Mouse (Mus musculus) heart, postnatal 36 days (tissue): Measurements from ENCODE around the gene Xk. TPM values are rescaled to one million over a fixed set of nuclear protein-coding genes. Genes with fewer than 3 reads are reported as not detected.
"Not testable (repeated sequence)": the region's sequence is repeated elsewhere in the genome, so short reads cannot be mapped to it uniquely, and the experiment has no call there.

Source experiments
- DNase-seq, 2 experiments: peaks; one replicate each; pipeline ENCODE4 v3.0.0; 2021 to 2022
- intact Hi-C: fragments of 180-260 bp; cut with DNase I; formaldehyde crosslinking; loops from one replicate; pipeline ENCODE4 v1.15.1; 2025
- total RNA-seq, 2 experiments: library from RNA; stranded (reverse); gene quantifications; 2 replicates each; pipeline ENCODE4 v1.2.3; 2021

The Xk gene
- total RNA-seq, result 10 to 100 TPM in 1 of 2 experiments, 1 to 10 TPM in 1; 4.8 to 11.0 TPM

DNA sequence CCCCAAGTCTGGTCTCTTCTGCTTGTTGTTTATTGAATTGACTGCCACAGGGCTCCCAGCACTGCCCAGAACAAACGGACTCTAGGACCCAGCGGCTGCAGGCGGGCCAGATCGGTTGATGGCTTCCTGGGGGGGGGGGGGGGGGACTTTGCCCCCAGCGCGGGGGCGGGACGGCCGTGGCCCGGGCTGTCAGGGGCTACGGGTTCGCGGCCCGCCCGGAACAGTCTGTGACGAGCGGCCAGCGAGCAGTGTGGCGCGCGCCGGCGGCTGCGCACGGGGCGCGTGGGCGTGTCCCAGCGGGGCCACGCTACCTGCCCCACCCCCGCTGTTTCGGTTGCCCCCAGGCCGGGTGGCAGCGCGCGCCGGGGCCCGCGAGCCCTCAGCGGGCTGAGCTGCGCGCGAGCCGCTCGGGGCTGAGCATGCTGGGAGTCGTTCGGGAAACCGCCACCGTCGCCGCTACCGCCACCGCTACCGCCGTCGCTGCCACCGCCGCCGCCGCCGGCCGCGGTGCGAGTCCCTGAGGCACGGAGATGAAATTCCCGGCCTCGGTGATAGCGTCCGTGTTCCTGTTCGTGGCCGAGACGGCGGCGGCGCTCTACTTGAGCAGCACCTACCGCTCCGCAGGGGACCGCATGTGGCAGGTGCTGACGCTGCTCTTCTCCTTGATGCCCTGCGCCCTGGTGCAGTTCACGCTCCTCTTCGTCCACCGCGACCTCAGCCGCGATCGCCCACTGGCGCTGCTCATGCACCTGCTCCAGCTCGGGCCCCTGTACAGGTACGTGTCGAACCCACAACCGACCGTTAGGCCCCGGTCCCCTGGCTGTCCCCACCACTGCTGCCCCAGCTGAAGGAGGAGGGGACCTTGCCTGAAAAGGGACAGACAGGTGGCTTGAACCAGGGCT is at the start of gene Xk:
Gene Xk (plus strand): TSS at position 297 of the 902 bp plus-strand sequence.
- DNase-seq, result peak; percentile 41 to 47
- intact Hi-C loops, result no loop called here

GRCm38 (mm10) chrX:9227105-9227504 is 45.5 kb upstream of the Xk start:
- intact Hi-C loops, result no loop called here
- DNase-seq, result no peak

- intact Hi-C loops, result no loop called here
- DNase-seq, result no peak
These were observed 31.6 kb upstream of the Xk start for GRCm38 (mm10) chrX:9240737-9241591.

- no peak for DNase-seq
- intact Hi-C loops, result no loop called here
These were observed 29.1 kb upstream of the Xk start for GRCm38 (mm10) chrX:9243381-9243864.

GRCm38 (mm10) chrX:9244603-9245336 is 27.8 kb upstream of the Xk start:
- intact Hi-C loops, result no loop called here
- no peak for DNase-seq

DNA sequence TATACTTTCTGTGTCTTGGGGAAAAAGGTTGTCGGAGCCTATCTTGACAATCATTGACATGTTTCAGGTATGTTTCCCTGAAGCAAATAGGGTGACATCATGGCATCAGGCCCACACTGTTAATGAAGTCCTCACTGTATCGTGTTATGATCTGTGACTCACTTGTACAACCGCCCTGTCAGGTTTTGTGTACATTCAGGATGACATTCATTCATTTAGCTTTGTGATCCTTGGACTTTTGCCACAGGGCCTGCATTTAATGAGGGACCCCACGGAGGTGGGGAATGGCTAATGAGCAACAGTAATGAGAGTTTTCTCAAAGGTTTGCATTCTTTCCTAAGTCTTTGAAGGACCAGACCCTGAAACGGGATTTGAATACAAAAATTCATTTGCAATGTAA is 23.6 kb upstream of the Xk start:
- intact Hi-C loops, result no loop called here
- no peak for DNase-seq

DNA sequence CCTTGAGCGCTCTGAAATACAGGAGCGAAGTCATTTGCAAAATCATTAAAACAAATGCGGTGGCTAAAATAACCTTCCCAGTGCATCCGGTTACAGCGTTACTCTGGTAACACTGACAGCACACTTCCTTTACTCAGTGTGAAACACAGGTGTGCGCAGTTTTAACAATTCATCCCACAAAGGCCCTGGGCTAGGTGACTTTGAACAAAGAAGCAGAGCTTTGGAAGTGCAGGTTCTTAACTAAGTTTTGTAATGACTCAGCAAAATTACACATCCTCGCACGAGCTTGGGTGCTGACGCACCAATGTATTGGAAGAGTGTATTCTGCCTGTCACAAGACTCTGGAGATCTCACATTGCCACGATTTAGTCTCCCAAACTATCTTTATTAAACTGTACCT is 18.6 kb upstream of the Xk start:
- intact Hi-C loops, result no loop called here
- DNase-seq, result no peak

DNA sequence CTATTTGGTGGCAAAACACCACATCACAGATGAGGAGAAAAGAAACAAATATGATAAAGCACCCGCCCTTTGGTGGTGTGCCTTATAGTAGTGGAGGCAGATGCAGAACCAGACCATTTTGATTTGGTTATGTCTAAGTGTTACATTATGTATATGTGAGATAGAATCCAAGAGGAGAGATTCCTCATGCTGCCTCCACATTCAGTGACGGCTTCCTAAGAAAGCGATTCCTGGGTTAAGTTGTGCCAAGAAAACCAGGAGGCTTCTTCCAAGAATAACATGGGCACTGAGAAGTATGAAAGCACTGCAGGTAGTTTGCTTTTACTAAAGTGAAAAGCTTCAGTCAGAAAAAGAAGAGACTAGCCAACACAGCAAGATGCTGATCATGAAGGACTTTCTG is 17.7 kb upstream of the Xk start:
- intact Hi-C loops, result no loop called here

GRCm38 (mm10) chrX:9256766-9257165 is 15.8 kb upstream of the Xk start, which contains the start of gene Gm14862:
TSS of gene Gm14862 (minus strand) at chrX:9256899.
- no peak for DNase-seq
- intact Hi-C loops, result no loop called here

More for the DNA sequence above, 17.7 kb upstream of the Xk start:
- DNase-seq, result no peak

DNA sequence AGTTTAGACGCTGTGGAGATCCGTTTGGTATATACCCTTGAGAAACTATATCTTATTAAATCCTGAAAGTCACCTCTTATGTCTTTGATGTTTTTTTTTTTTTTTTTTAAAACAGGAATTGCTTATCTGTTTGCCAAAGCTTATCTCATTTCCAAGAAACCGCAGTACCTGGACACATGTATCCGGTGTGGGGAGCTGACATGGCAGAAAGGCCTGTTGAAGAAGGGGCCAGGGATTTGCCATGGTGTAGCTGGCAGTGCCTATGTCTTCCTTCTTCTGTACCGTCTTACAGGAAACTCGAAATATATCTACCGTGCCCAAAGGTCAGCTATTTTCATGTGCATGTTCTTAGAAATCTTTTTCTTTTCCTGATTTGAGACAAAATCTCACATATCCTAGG is 14.7 kb upstream of the Xk start:
- DNase-seq, result no peak
- intact Hi-C loops, result no loop called here

GRCm38 (mm10) chrX:9259267-9259666 is 13.3 kb upstream of the Xk start:
- DNase-seq, result no peak
- intact Hi-C loops, result no loop called here

DNA sequence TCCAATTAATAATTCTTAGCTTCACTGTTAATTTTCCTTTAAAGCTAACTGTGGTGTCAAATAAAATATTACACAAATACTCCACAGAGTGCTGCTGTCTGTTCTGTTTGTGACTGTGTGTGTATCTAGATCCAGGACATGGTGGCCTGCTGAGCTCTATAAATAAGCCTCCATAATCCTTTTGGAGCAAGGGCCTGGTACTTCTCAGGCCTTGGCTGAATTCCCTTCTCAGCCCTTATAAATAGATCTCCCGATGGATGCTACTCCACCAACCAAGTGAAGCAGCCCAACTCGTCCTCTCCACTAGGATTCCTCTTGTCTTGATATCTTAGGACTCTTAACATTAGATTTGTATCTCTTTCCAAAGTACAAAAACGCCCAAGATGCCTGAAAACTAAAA is 1.4 kb upstream of the Xk start:
- DNase-seq, result no peak
- intact Hi-C loops, result no loop called here

DNA sequence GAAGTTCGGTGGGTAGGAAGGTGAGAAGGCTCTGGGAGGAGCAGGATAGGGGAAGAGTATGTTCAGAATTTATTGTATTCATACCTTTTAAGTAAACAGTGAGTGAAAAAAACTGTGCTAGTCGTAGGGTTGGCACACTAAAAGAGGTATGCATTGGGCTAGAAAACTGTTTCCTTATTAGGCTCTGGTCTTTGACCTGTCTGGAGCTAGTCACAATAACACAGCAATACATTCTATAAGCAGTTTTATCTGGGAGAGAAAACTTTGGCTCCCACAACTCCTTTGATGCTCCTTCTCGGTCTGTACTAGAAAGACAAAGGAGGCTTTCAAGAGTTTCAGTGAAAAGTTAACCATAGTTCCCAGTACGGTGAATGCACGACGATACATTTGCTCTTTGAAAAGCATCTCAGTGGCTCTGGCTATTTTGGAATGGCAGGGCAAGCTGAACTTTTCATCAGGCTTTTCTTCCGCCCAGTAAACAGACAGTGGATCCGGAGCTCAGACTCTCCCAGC is 553 bp upstream of the Xk start:
- DNase-seq, result no peak
- intact Hi-C loops, result no loop called here

DNA sequence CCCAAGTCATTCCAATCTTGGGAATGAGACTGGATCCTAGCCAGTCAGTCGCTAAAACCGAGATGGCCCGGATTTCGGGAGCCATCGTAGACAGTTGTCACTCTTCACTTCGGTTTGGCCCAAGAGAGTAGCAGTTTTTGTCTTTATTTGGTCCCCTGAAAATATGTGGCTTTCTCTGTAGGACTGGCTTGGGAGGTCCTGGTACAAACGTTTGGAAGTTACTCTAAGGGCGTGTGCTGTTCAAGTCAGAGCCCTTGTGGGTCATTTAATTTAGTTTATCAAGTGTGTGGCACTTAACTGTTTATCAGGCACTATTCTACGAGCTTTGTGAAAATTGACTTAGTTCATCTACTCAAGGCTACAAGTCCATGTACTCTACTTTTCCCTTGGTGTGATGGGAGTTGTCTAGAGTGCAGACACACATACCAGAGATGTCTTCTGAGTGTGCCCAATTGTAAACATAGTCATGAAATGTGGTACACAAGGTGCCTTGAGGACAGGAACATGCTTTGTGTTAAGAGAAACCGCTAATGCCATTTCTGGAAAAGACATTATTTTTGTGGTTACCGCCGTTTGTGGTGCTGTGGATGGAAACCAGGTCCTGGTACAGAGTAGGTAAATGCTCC is 934 bp downstream of the Xk start:
- intact Hi-C loops, result no loop called here
- DNase-seq, result no peak

DNA sequence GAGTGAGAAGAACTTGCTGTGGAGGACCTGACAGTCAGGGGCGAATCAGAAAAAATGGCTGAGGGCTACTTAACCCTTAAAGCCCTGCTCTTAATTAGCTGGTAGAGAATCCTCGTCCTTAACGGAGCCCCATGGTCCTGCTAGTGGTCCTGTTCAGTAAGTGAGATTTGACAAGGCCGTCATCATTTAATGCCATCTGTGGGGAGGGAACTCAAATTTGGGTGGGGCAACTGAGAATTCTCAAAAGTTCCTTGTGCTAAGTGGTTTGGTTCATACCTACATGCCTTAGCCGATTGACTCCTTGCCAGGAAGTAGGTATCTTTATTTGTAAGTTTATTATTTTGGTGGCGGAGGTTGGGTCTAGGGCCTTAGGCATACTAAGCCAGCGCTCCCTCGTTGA is 1.8 kb downstream of the Xk start:
- no peak for DNase-seq
- intact Hi-C loops, result no loop called here

- intact Hi-C loops, DNase-seq: not testable (repeated sequence)
These were observed 10.9 kb downstream of the Xk start, which contains the start of gene H2al1m for GRCm38 (mm10) chrX:9283464-9283863. TSS of gene H2al1m (plus strand) at chrX:9283764.

GRCm38 (mm10) chrX:9293140-9293829 is 20.7 kb downstream of the Xk start:
- DNase-seq, intact Hi-C loops: not testable (repeated sequence)

- DNase-seq, result no peak
- intact Hi-C loops, result no loop called here
These were observed 25.9 kb downstream of the Xk start for GRCm38 (mm10) chrX:9298413-9298864.

- intact Hi-C loops, result no loop called here
- no peak for DNase-seq
These were observed 30.2 kb downstream of the Xk start for GRCm38 (mm10) chrX:9302791-9303190.
